Mouse (Mus musculus) kidney, embryonic 14.5 days (tissue): ENCODE results near the gene Fam180a. TPM values are rescaled to one million over a fixed set of nuclear protein-coding genes. Genes with fewer than 3 reads are reported as not detected.
A peak's percentile ranks its signal among the peaks of the same experiment; 100 is the strongest.

Experiments
- ATAC-seq: fragments of 200-750 bp; cut with Nextera tagmentation; 2 replicates; pipeline ENCODE4 v1.8.0; 2017; ENCODE audit warnings: moderate number of reproducible peaks, mild to moderate bottlenecking, moderate TSS enrichment, moderate library complexity; ENCODE audit not compliant: low FRiP score, low TSS enrichment
- H3K27ac ChIP-seq: fragments of 300-500 bp; sonication (generic); 2 replicates; pipeline ENCODE4 v1.5.1; 2014; ENCODE audit warnings: low read depth, mild to moderate bottlenecking, low read length, moderate library complexity, mixed read lengths
- H3K27me3 ChIP-seq: fragments of 300-500 bp; sonication (generic); 2 replicates; pipeline ENCODE4 v1.6.1; 2014; ENCODE audit warnings: mild to moderate bottlenecking, low read length; ENCODE audit not compliant: control insufficient read depth, insufficient read depth
- H3K36me3 ChIP-seq: fragments of 300-500 bp; sonication (generic); 2 replicates; pipeline ENCODE4 v1.6.1; 2014; ENCODE audit warnings: low read length, mixed read lengths; ENCODE audit not compliant: control insufficient read depth, insufficient read depth
- H3K4me1 ChIP-seq: fragments of 300-500 bp; sonication (generic); 2 replicates; pipeline ENCODE4 v1.6.1; 2014; ENCODE audit warnings: low read length, mixed read lengths; ENCODE audit not compliant: control insufficient read depth, insufficient read depth
- H3K4me2 ChIP-seq: fragments of 300-500 bp; sonication (generic); replicated peaks from 2 replicates; pipeline ENCODE4 v1.6.1; 2014; ENCODE audit warnings: low read depth, mild to moderate bottlenecking, low read length
- H3K4me3 ChIP-seq: fragments of 300-500 bp; sonication (generic); 2 replicates; pipeline ENCODE4 v1.5.1; 2014; ENCODE audit warnings: mild to moderate bottlenecking, low read length
- H3K9ac ChIP-seq: fragments of 300-500 bp; sonication (generic); 2 replicates; pipeline ENCODE4 v1.6.1; 2014; ENCODE audit warnings: low read depth, mild to moderate bottlenecking, low read length, moderate library complexity
- H3K9me3 ChIP-seq: fragments of 300-500 bp; sonication (generic); 2 replicates; pipeline ENCODE4 v1.6.1; 2016; ENCODE audit warnings: low read length; ENCODE audit not compliant: control insufficient read depth
- WGBS: fragments of 180-500 bp; shearing (Covaris S2); extraction: QIAGEN DNeasy Blood & Tissue Kit; methylation state at CpG from one replicate; pipeline ENCODE4 v1.1.7; 2014; 5-methylcytosine and 5-hydroxymethylcytosine counted together
- polyA plus RNA-seq: library from polyadenylated mRNA; unstranded; fragments of >200 nt; fragmentation: Nextera tagmentation; extraction: Ambion mirVana; gene quantifications from 2 replicates; pipeline ENCODE4 v1.2.1, GENCODE M21; 2014

Fam180a gene
- polyA plus RNA-seq, 1 experiment from 2014 or later: not detected

- no peak for ATAC-seq
- H3K27me3 ChIP-seq: no peaks in the 10 kb centered on the region
- WGBS: 81% methylated on average over 11 of the region's 11 CpGs
Observed at GRCm38 (mm10) chr6:35303355-35303900, 22.5 kb downstream of the Fam180a start.

GRCm38 (mm10) chr6:35302581-35302980, 23.4 kb downstream of the Fam180a start:
- no peaks in the 10 kb centered on the region for H3K9me3 ChIP-seq
- 93% methylated on average over 7 of the region's 7 CpGs for WGBS
- H3K27ac ChIP-seq: no peak overlapping the region
- H3K4me3 ChIP-seq: no peak overlapping the region
- H3K9ac ChIP-seq: no peak overlapping the region
- H3K27me3 ChIP-seq: no peaks in the 10 kb centered on the region
- H3K4me1 ChIP-seq: no peaks in the 10 kb centered on the region
- H3K36me3 ChIP-seq: no peaks in the 10 kb centered on the region
- ATAC-seq: no peak
- no peak overlapping the region for H3K4me2 ChIP-seq

More at GRCm38 (mm10) chr6:35303355-35303900, 22.5 kb downstream of the Fam180a start:
- no peak overlapping the region for H3K27ac ChIP-seq
- H3K9me3 ChIP-seq: no peaks in the 10 kb centered on the region
- no peaks in the 10 kb centered on the region for H3K4me1 ChIP-seq
- H3K4me2 ChIP-seq: no peak overlapping the region
- no peaks in the 10 kb centered on the region for H3K36me3 ChIP-seq
- no peak overlapping the region for H3K9ac ChIP-seq
- no peak overlapping the region for H3K4me3 ChIP-seq

GRCm38 (mm10) chr6:35298323-35298722, 27.6 kb downstream of the Fam180a start:
- no peak for ATAC-seq

GRCm38 (mm10) chr6:35297516-35298227, 28.3 kb downstream of the Fam180a start:
- Histone ChIP-seq H3K27me3 (no peaks in the 10 kb centered on the region), H3K9ac (no peak overlapping the region), H3K4me1 (no peaks in the 10 kb centered on the region), H3K27ac (no peak overlapping the region), H3K36me3 (no peaks in the 10 kb centered on the region), H3K4me3 (no peak overlapping the region), H3K4me2 (no peak overlapping the region), H3K9me3 (no peaks in the 10 kb centered on the region)
- no peak for ATAC-seq
- WGBS: 91% methylated on average over 7 of the region's 7 CpGs

More at GRCm38 (mm10) chr6:35298323-35298722, 27.6 kb downstream of the Fam180a start:
- no peaks in the 10 kb centered on the region for H3K4me1 ChIP-seq
- 87% methylated on average over 6 of the region's 6 CpGs for WGBS
- H3K9me3 ChIP-seq: no peaks in the 10 kb centered on the region
- no peak overlapping the region for H3K4me3 ChIP-seq
- H3K27ac ChIP-seq: no peak overlapping the region
- no peak overlapping the region for H3K9ac ChIP-seq
- H3K36me3 ChIP-seq: no peaks in the 10 kb centered on the region
- H3K27me3 ChIP-seq: no peaks in the 10 kb centered on the region
- H3K4me2 ChIP-seq: no peak overlapping the region

- Histone ChIP-seq H3K4me2 (no peak overlapping the region), H3K4me3 (no peak overlapping the region), H3K9ac (no peak overlapping the region), H3K36me3 (no peaks in the 10 kb centered on the region), H3K27me3 (no peaks in the 10 kb centered on the region), H3K9me3 (no peaks in the 10 kb centered on the region), H3K27ac (no peak overlapping the region), H3K4me1 (no peaks in the 10 kb centered on the region)
- WGBS: 60% methylated on average over 2 of the region's 2 CpGs
- no peak for ATAC-seq
Observed at GRCm38 (mm10) chr6:35297001-35297400, 28.9 kb downstream of the Fam180a start.

GRCm38 (mm10) chr6:35294964-35295363, 31.0 kb downstream of the Fam180a start:
- WGBS: 78% methylated on average over 2 of the region's 2 CpGs
- H3K4me2 ChIP-seq: no peak overlapping the region
- no peaks in the 10 kb centered on the region for H3K4me1 ChIP-seq
- no peak overlapping the region for H3K4me3 ChIP-seq
- no peaks in the 10 kb centered on the region for H3K36me3 ChIP-seq
- H3K27me3 ChIP-seq: no peaks in the 10 kb centered on the region
- H3K9me3 ChIP-seq: no peaks in the 10 kb centered on the region
- no peak for ATAC-seq
- H3K9ac ChIP-seq: no peak overlapping the region
- no peak overlapping the region for H3K27ac ChIP-seq

- no peaks in the 10 kb centered on the region for H3K36me3 ChIP-seq
- no peak for ATAC-seq
Observed at GRCm38 (mm10) chr6:35289676-35290075, 36.3 kb downstream of the Fam180a start.

GRCm38 (mm10) chr6:35288920-35289319, 37.0 kb downstream of the Fam180a start:
- no peak overlapping the region for H3K9ac ChIP-seq
- no peak for ATAC-seq
- 55% methylated on average over 7 of the region's 7 CpGs for WGBS

More at GRCm38 (mm10) chr6:35289676-35290075, 36.3 kb downstream of the Fam180a start:
- no peaks in the 10 kb centered on the region for H3K27me3 ChIP-seq
- H3K4me2 ChIP-seq: no peak overlapping the region
- no peak overlapping the region for H3K27ac ChIP-seq
- no peak overlapping the region for H3K4me3 ChIP-seq
- 0 out of 2 replicates have a peak, but pooled peaks cover 11% of the 10 kb centered on the region for H3K4me1 ChIP-seq
- H3K9ac ChIP-seq: no peak overlapping the region
- no peaks in the 10 kb centered on the region for H3K9me3 ChIP-seq
- 95% methylated on average over 8 of the region's 8 CpGs for WGBS

GRCm38 (mm10) chr6:35288114-35288761, 37.7 kb downstream of the Fam180a start:
- no peak overlapping the region for H3K4me3 ChIP-seq
- no peaks in the 10 kb centered on the region for H3K27me3 ChIP-seq
- 52% methylated on average over 11 of the region's 11 CpGs for WGBS

More at GRCm38 (mm10) chr6:35288920-35289319, 37.0 kb downstream of the Fam180a start:
- H3K27me3 ChIP-seq: no peaks in the 10 kb centered on the region
- H3K4me2 ChIP-seq: no peak overlapping the region
- 0 out of 2 replicates have a peak, but pooled peaks cover 11% of the 10 kb centered on the region for H3K4me1 ChIP-seq
- H3K27ac ChIP-seq: no peak overlapping the region
- H3K9me3 ChIP-seq: no peaks in the 10 kb centered on the region
- H3K36me3 ChIP-seq: no peaks in the 10 kb centered on the region
- H3K4me3 ChIP-seq: no peak overlapping the region

More at GRCm38 (mm10) chr6:35288114-35288761, 37.7 kb downstream of the Fam180a start:
- ATAC-seq: peak; percentile 55; the same call in 1 of the 2 replicates
- no peak overlapping the region for H3K4me2 ChIP-seq
- H3K4me1 ChIP-seq: 0 out of 2 replicates have a peak, but pooled peaks cover 11% of the 10 kb centered on the region
- H3K9me3 ChIP-seq: no peaks in the 10 kb centered on the region
- peak overlapping the region; percentile 17 for H3K27ac ChIP-seq
- no peaks in the 10 kb centered on the region for H3K36me3 ChIP-seq
- no peak overlapping the region for H3K9ac ChIP-seq
